In genomic region chr3:95950763-95951551, GRCm38 (mm10) we compare ENCODE assay signal across 8 mouse cellular contexts. TPM values are rescaled to one million over a fixed set of nuclear protein-coding genes. Genes with fewer than 3 reads are reported as not detected.
DNase-seq lines count a peak whose midpoint lies in the region; ATAC-seq lines count a peak whose summit lies in the region.

No protein-coding gene starts in this region.

- intact Hi-C loops in gastrocnemius, postnatal 14 days (cut with DNase I; ENCODE audit: low total_unique reads): no loop called here
- intact Hi-C loops in left cerebral cortex, postnatal 14 days (cut with DNase I): no loop called here

- H3K4me3 ChIP-seq in intestine, embryonic 14.5 days (ENCODE audit: low read depth, low read length): peak overlapping the region; percentile 59

- H3K9me3 ChIP-seq in intestine, embryonic 14.5 days (ENCODE audit: control insufficient read depth, low read length): no peaks in the 10 kb centered on the region

- H3K4me2 ChIP-seq in intestine, embryonic 14.5 days (ENCODE audit: low read length): peak overlapping the region; percentile 65

- no peaks in the 10 kb centered on the region for H3K4me1 ChIP-seq in intestine, embryonic 14.5 days (replicated peaks; ENCODE audit: control insufficient read depth, insufficient read depth, low read length)

- peak overlapping the region; percentile 65 for H3K9ac ChIP-seq in intestine, embryonic 14.5 days (ENCODE audit: low read length)

- H3K36me3 ChIP-seq in intestine, embryonic 14.5 days (ENCODE audit: control insufficient read depth, insufficient read depth, low read length): peaks cover 21% of the 10 kb centered on the region

- peak overlapping the region; percentile 96 for H3K27ac ChIP-seq in intestine, embryonic 14.5 days (ENCODE audit: low read depth)

- H3K27me3 ChIP-seq in intestine, embryonic 14.5 days (replicated peaks; ENCODE audit: control insufficient read depth, insufficient read depth, low read length): no peaks in the 10 kb centered on the region

- peak; percentile 92 to 98 for DNase-seq in adrenal gland, adult (ENCODE audit: inconsistent age in 2 of 2, low spot score in 1 of 2)
- DNase-seq in embryo, embryonic 10.5 days (ENCODE audit: low spot score): peak; percentile 94
- DNase-seq in gastrocnemius, postnatal 14 days: peak; percentile 88
- peak; percentile 98 for DNase-seq in intestine, embryonic 14.5 days (ENCODE audit: low spot score)
- DNase-seq in left cerebral cortex, postnatal 14 days (ENCODE audit: low spot score in 2 of 2): peak; percentile 89
- peak; percentile 92 for DNase-seq in mesoderm, embryonic 11.5 days (ENCODE audit: low read depth, low spot score)
- peak; percentile 86 to 88 for DNase-seq in right cerebral cortex, postnatal 36 days (ENCODE audit: low spot score in 2 of 2)
- DNase-seq in yolk sac, embryonic 10.5 days (ENCODE audit: low spot score): peak; percentile 94

- peak; percentile 94 for ATAC-seq in intestine, embryonic 14.5 days (replicated peaks; ENCODE audit: low FRiP score, low TSS enrichment, low read depth)

- 1% methylated on average over 49 of the region's 49 CpGs for WGBS in intestine, embryonic 14.5 days

RNA-seq across cellular contexts. Expression of gene Anp32e, which starts 21.9 kb away (rescaled TPM):
- 10 to 100 TPM; 74.2 to 78.4 TPM for total RNA-seq in gastrocnemius, postnatal 14 days (2021)
- 54.3 and 61.2 TPM in 2 replicates for polyA plus RNA-seq in intestine, embryonic 14.5 days (2014; fragmentation: Nextera tagmentation; extraction: Ambion mirVana)
- total RNA-seq in left cerebral cortex, postnatal 14 days (2021): 100 to 1,000 TPM in 1 of 2 experiments, 10 to 100 TPM in 1; 95.6 to 107 TPM

RNA-seq across cellular contexts. Expression of gene Plekho1, which starts 44.8 kb away (rescaled TPM):
- 10 to 100 TPM; 30.0 to 50.8 TPM for total RNA-seq in gastrocnemius, postnatal 14 days (2021)
- 33.3 and 35.0 TPM in 2 replicates for polyA plus RNA-seq in intestine, embryonic 14.5 days (2014; fragmentation: Nextera tagmentation; extraction: Ambion mirVana)
- 10 to 100 TPM; 67.5 to 69.7 TPM for total RNA-seq in left cerebral cortex, postnatal 14 days (2021)

RNA-seq across cellular contexts. Expression of gene Car14, which starts 46.5 kb away (rescaled TPM):
- 10 to 100 TPM; 39.2 to 64.9 TPM for total RNA-seq in gastrocnemius, postnatal 14 days (2021)
- polyA plus RNA-seq in intestine, embryonic 14.5 days (2014; fragmentation: Nextera tagmentation; extraction: Ambion mirVana): 2.7 and 4.3 TPM in 2 replicates
- total RNA-seq in left cerebral cortex, postnatal 14 days (2021): 1 to 10 TPM; 5.3 to 5.5 TPM

RNA-seq across cellular contexts. Expression of gene Aph1a, which starts 57.2 kb away (rescaled TPM):
- 10 to 100 TPM; 53.0 to 56.6 TPM for total RNA-seq in gastrocnemius, postnatal 14 days (2021)
- polyA plus RNA-seq in intestine, embryonic 14.5 days (2014; fragmentation: Nextera tagmentation; extraction: Ambion mirVana): 40.4 and 44.1 TPM in 2 replicates
- 10 to 100 TPM; 72.2 to 79.0 TPM for total RNA-seq in left cerebral cortex, postnatal 14 days (2021)

RNA-seq across cellular contexts. Expression of gene BC028528, which starts 59.2 kb away (rescaled TPM):
- total RNA-seq in gastrocnemius, postnatal 14 days (2021): 10 to 100 TPM; 14.2 to 17.0 TPM
- 20.8 and 23.9 TPM in 2 replicates for polyA plus RNA-seq in intestine, embryonic 14.5 days (2014; fragmentation: Nextera tagmentation; extraction: Ambion mirVana)
- 10 to 100 TPM; 10.4 to 12.7 TPM for total RNA-seq in left cerebral cortex, postnatal 14 days (2021)

Comparison
In these comparisons a context has a peak if more than half of its experiments do, and no peak if none do; other contexts are left out.
1. Peak in every context shown above with its lines: DNase-seq, ATAC-seq, H3K4me3 ChIP-seq and H3K27ac ChIP-seq.
2. RNA of gene Car14, which starts 46.5 kb away (total RNA-seq): 39.2 to 64.9 TPM in gastrocnemius, postnatal 14 days; 5.3 to 5.5 TPM in left cerebral cortex, postnatal 14 days; every median in the first group is over 4 times any median in the second.